Mouse (Mus musculus): ENCODE measurements around the gene Traf3ip1. TPM values are rescaled to one million over a fixed set of nuclear protein-coding genes. Genes with fewer than 3 reads are reported as not detected.

Gene Traf3ip1
- polyA plus RNA-seq, 1 experiment: not detected

DNA sequence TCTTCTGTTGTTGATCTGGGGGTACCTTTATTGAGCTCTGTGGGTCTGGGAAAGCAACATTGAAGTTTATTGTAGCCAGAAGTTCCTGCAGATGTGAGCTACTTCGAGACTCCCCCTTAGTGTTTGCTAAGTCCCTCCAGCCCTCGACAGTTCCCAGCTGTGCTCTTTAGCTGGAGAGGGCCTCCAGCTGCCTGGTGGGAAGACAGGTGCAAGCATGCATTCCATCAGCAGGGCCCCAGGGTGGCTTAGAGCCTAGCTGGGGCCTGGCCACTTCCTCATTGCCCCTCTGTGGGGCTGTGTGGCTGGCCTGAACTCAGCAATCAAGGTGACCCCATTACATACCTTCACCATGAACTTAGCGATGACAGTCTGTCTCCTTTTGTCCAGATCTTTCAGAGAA is 10.2 kb downstream of the Traf3ip1 start:
- WGBS: 73% methylated on average over 3 of the region's 3 CpGs
- no peak for TF ChIP-seq POLR2A (IDR thresholded peaks at IDR 0.05; ENCODE audit: insufficient read depth, low read depth, low read length)
- TF ChIP-seq CTCF (IDR thresholded peaks at IDR 0.05; ENCODE audit: insufficient read depth, low read depth, low read length): no peak

DNA sequence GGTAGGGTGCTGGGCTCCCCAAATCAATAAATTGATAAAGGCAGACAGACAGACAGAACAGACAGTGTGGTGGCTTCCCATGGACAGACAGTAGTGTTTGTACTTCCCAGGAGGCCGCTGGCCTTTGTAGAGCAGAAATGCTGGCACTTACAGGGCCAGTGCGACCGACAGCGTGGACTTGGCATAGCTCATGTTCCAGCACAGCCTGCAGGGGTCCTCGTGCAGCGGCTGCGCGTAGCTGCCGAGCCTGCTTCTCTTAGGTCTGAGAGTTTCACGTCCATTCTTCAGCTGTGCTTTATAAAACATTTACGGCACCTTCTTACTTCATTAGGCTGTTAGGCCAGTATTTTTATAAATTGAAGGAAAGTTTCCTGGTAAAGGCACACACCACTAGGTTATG is 20.5 kb downstream of the Traf3ip1 start:
- no peak for TF ChIP-seq CTCF (IDR thresholded peaks at IDR 0.05; ENCODE audit: insufficient read depth, low read depth, low read length)
- TF ChIP-seq POLR2A (IDR thresholded peaks at IDR 0.05; ENCODE audit: insufficient read depth, low read depth, low read length): no peak
- Histone ChIP-seq H3K4me3 (ENCODE audit: insufficient read depth, low read depth, low read length) (no peak overlapping the region), H3K4me1 (ENCODE audit: control insufficient read depth, insufficient read depth, low read length) (no peaks in the 10 kb centered on the region), H3K27ac (ENCODE audit: insufficient read depth, low read depth, low read length) (no peak overlapping the region)
- WGBS: 67% methylated on average over 11 of the region's 11 CpGs

More for the DNA sequence above, 10.2 kb downstream of the Traf3ip1 start:
- Histone ChIP-seq H3K27ac (ENCODE audit: insufficient read depth, low read depth, low read length) (no peak overlapping the region), H3K4me1 (ENCODE audit: control insufficient read depth, insufficient read depth, low read length) (no peaks in the 10 kb centered on the region), H3K4me3 (ENCODE audit: insufficient read depth, low read depth, low read length) (no peak overlapping the region)

DNA sequence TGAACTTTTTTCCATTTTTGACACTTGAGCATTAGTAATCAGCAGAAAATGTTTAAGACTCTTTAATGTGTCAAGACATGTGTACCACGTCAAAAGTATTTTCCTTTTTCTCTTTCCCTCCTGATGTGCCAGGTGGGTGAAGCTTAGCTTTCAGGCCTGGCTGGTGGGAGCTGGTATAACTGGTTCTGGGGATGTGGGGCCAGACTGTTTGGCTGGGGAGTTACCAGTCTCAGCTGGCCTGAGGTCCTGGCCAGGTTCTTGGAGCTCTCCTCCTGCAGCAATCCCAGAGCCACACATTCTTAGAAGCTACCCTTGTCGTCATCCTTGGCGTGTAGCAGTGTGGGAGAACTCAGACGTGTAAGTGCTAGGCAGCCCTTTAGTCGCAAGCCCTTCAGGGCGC is 21.2 kb downstream of the Traf3ip1 start:
- Histone ChIP-seq H3K4me1 (ENCODE audit: control insufficient read depth, insufficient read depth, low read length) (no peaks in the 10 kb centered on the region), H3K27ac (ENCODE audit: insufficient read depth, low read depth, low read length) (no peak overlapping the region), H3K4me3 (ENCODE audit: insufficient read depth, low read depth, low read length) (no peak overlapping the region)
- WGBS: 92% methylated on average over 6 of the region's 6 CpGs
- TF ChIP-seq CTCF (IDR thresholded peaks at IDR 0.05; ENCODE audit: insufficient read depth, low read depth, low read length): no peak
- TF ChIP-seq POLR2A (IDR thresholded peaks at IDR 0.05; ENCODE audit: insufficient read depth, low read depth, low read length): no peak

DNA sequence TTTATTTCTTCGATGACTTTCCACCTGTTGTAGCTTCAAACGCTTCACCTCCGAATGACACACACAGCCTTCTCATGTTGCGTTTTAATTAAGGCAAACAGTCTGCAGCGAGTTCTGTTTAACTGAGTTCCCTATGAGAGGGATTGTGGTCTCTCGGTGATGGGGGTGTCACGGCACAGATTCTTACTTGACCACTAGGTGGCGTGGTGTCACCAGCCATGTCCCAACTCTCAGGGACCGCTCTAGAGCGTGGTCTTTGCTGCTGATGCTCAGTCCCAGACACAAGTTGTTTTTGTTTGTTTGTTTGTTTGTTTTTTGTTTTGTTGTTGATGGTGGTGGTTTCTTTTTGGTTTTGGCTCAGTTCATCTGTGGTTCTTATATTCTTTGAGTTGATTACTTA is 29.3 kb downstream of the Traf3ip1 start:
- Histone ChIP-seq H3K4me1 (ENCODE audit: control insufficient read depth, insufficient read depth, low read length) (no peaks in the 10 kb centered on the region), H3K27ac (ENCODE audit: insufficient read depth, low read depth, low read length) (no peak overlapping the region), H3K4me3 (ENCODE audit: insufficient read depth, low read depth, low read length) (no peak overlapping the region)
- 17% methylated on average over 10 of the region's 10 CpGs for WGBS
- TF ChIP-seq POLR2A (IDR thresholded peaks at IDR 0.05; ENCODE audit: insufficient read depth, low read depth, low read length): no peak
- peak; percentile 75; the same call in 1 of the 2 replicates for TF ChIP-seq CTCF (IDR thresholded peaks at IDR 0.05; ENCODE audit: insufficient read depth, low read depth, low read length)

DNA sequence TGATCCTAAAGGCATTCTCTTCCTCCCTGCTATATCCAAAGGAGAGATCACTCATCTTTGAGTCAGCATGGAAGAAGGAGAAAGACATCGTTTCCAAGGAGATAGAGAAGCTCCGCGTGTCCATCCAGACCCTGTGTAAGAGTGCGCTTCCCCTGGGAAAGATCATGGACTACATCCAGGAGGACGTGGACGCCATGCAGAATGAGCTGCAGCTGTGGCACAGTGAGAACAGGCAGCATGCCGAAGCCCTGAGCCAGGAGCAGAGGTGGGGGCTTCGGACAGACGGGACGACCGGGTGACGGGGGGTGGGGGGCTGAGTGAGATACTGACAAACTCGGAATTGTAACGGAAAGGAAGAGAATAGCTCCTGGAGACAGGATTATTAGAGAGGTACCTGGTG is 31.4 kb downstream of the Traf3ip1 start:
- H3K4me3 ChIP-seq (ENCODE audit: insufficient read depth, low read depth, low read length): no peak overlapping the region
- WGBS: 79% methylated on average over 14 of the region's 14 CpGs
- TF ChIP-seq POLR2A (IDR thresholded peaks at IDR 0.05; ENCODE audit: insufficient read depth, low read depth, low read length) (no peak), CTCF (IDR thresholded peaks at IDR 0.05; ENCODE audit: insufficient read depth, low read depth, low read length) (no peak)
- no peaks in the 10 kb centered on the region for H3K4me1 ChIP-seq (ENCODE audit: control insufficient read depth, insufficient read depth, low read length)
- H3K27ac ChIP-seq (ENCODE audit: insufficient read depth, low read depth, low read length): no peak overlapping the region

DNA sequence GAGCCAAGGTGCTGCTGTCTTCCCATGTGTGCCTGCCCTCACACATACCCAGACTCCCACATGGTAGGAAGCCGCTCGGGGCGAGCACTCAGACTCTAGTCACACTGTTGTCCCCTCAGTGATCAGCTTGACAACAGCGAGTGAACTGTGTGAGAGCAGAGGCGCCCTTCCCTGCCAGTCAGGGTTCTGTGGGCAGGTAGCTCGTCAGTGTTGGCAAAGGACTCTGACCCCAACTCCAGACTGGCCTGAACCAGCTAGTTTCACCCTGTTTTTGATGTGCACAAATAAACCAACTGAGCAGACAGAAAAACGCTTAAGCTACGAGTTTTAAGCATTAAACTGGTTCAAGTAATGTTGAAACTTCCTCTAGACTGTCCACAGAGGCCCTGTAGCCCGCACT is 35.7 kb downstream of the Traf3ip1 start:
- no peaks in the 10 kb centered on the region for H3K4me1 ChIP-seq (ENCODE audit: control insufficient read depth, insufficient read depth, low read length)
- no peak for TF ChIP-seq CTCF (IDR thresholded peaks at IDR 0.05; ENCODE audit: insufficient read depth, low read depth, low read length)
- no peak for TF ChIP-seq POLR2A (IDR thresholded peaks at IDR 0.05; ENCODE audit: insufficient read depth, low read depth, low read length)
- 92% methylated on average over 9 of the region's 9 CpGs for WGBS
- no peak overlapping the region for H3K4me3 ChIP-seq (ENCODE audit: insufficient read depth, low read depth, low read length)
- H3K27ac ChIP-seq (ENCODE audit: insufficient read depth, low read depth, low read length): no peak overlapping the region

DNA sequence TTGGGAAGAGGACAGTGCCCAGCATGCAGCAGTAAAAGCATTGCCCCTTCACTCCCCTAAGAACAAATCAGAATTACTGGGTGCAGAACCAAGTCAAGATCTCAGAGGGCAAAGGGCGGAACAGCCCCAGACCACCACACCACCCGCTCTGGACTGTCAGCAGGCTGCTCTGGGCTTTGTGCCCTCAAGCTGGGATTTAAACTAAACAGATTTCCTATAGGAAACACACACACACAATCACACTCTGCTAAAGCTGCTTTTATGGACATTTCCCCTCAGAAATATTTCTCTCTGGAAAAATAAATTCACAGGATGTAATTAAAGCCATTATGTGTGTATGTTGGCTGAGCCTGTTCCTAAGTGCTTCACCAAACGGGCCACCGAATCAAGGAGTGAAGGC is 37.8 kb downstream of the Traf3ip1 start:
- TF ChIP-seq POLR2A (IDR thresholded peaks at IDR 0.05; ENCODE audit: insufficient read depth, low read depth, low read length) (no peak), CTCF (IDR thresholded peaks at IDR 0.05; ENCODE audit: insufficient read depth, low read depth, low read length) (no peak)
- Histone ChIP-seq H3K4me1 (ENCODE audit: control insufficient read depth, insufficient read depth, low read length) (no peaks in the 10 kb centered on the region), H3K4me3 (ENCODE audit: insufficient read depth, low read depth, low read length) (no peak overlapping the region), H3K27ac (ENCODE audit: insufficient read depth, low read depth, low read length) (no peak overlapping the region)
- 77% methylated on average over 4 of the region's 4 CpGs for WGBS

DNA sequence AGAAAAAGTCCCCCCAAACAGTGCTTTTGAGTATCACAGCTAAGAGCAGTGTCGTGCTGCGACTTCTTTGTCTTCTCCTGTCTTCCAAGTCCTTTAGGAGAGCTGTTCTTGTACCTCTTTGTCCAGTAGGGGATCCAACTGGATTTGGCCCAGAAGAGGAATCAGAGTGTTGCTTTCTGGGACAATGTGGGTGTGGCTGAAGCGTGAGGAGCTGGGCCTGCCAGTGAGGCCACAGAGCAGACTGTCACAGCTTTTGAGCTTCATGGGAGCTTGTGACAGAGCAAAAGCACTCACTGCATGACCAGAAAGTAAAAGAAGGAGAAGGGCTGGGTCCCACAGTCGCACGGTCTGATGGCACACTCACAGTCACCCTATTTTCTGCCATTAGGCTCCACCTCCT is 38.4 kb downstream of the Traf3ip1 start:
- WGBS: 84% methylated on average over 5 of the region's 5 CpGs
- TF ChIP-seq CTCF (IDR thresholded peaks at IDR 0.05; ENCODE audit: insufficient read depth, low read depth, low read length) (no peak), POLR2A (IDR thresholded peaks at IDR 0.05; ENCODE audit: insufficient read depth, low read depth, low read length) (no peak)
- Histone ChIP-seq H3K4me3 (ENCODE audit: insufficient read depth, low read depth, low read length) (no peak overlapping the region), H3K27ac (ENCODE audit: insufficient read depth, low read depth, low read length) (no peak overlapping the region), H3K4me1 (ENCODE audit: control insufficient read depth, insufficient read depth, low read length) (no peaks in the 10 kb centered on the region)

DNA sequence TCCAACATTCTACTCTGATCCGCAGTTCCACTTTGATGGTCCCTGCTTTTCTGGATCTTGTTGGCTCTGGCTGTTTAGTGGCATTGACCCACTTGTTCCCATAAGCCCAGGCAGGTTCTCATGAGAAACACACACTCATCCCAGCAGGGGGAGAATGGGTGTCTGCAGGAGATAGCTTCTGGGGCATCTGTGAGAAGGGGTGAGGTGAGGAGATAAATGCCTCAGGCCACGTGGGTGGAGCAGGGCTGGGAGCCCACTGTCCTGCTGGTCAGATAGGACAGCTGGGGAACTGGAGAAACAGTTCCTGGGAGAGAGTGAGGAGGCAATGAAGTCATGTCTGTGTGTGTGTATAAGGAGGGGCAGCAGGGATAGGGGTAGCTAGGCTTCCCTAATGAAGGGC is 39.0 kb downstream of the Traf3ip1 start:
- no peaks in the 10 kb centered on the region for H3K4me1 ChIP-seq (ENCODE audit: control insufficient read depth, insufficient read depth, low read length)

More for the DNA sequence above, 39.0 kb downstream of the Traf3ip1 start:
- WGBS: 66% methylated on average over 2 of the region's 2 CpGs
- Histone ChIP-seq H3K27ac (ENCODE audit: insufficient read depth, low read depth, low read length) (no peak overlapping the region), H3K4me3 (ENCODE audit: insufficient read depth, low read depth, low read length) (no peak overlapping the region)
- no peak for TF ChIP-seq CTCF (IDR thresholded peaks at IDR 0.05; ENCODE audit: insufficient read depth, low read depth, low read length)
- TF ChIP-seq POLR2A (IDR thresholded peaks at IDR 0.05; ENCODE audit: insufficient read depth, low read depth, low read length): no peak
